Comparison of ENCODE assay signal across 9 mouse cellular contexts in the genomic region with DNA sequence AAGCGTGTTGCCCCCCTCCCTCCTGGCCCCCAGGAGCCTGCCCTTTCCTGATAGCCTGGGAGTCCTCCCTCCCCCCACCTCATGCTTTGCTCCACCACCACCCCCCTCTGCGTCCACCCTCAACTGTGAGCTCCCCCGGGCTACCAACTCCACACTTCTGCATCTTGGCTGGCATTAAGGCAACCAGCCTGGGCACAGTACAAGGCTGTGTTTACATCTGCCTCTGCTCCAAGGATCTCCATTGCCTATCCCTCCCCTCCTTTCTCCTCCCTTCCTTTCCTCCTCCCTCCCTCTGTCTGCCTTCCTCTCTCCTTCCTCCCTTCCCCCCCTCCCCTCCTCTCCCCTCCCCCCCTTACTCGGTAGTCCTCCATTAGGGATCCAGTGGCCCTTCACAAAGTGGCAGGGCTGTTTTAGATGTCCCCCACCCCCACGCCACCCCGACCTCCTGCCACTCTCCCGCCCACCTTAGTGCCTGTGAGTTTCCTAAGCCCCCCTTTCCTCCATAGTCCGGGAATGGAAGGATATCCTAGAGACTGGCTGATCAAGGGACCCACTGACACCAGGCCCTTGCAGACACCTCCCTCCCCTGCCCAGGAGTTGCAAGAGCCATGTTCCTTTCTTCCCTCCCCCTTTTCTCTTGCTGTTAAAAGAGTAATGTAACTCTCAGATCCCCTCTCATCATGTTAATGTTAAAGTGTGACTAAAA. TPM values are rescaled to one million over a fixed set of nuclear protein-coding genes. Genes with fewer than 3 reads are reported as not detected.
DNase-seq lines count a peak whose midpoint lies in the region; ATAC-seq and TF ChIP-seq lines count a peak whose summit lies in the region.
"Had no signal": no experiment of that assay in that cellular context is flagged by ENCODE, and none has a peak within 500 bp of the region (broad histone marks: within the 10 kb centered on the region; RNA-seq: fewer than 3 reads in every experiment).

No protein-coding gene starts in this region.

- H3K9me3 ChIP-seq in intestine, embryonic 14.5 days (ENCODE audit: control insufficient read depth, low read length): 0 out of 2 replicates have a peak, but pooled peaks cover 2% of the 10 kb centered on the region
- no peaks in the 10 kb centered on the region for H3K9me3 ChIP-seq in intestine, postnatal 0 days (ENCODE audit: control insufficient read depth)
- H3K9me3 ChIP-seq in embryonic facial prominence, embryonic 12.5 days: no peaks in the 10 kb centered on the region
- no peaks in the 10 kb centered on the region for H3K9me3 ChIP-seq in forebrain, embryonic 16.5 days (ENCODE audit: control insufficient read depth, low read length)
- H3K9me3 ChIP-seq in midbrain, embryonic 12.5 days: no peaks in the 10 kb centered on the region

- peak overlapping the region; percentile 91 for H3K27ac ChIP-seq in intestine, embryonic 14.5 days (ENCODE audit: low read depth)
- no peak overlapping the region for H3K27ac ChIP-seq in intestine, postnatal 0 days (ENCODE audit: low read depth, low read length)
- H3K27ac ChIP-seq in embryonic facial prominence, embryonic 12.5 days: no peak overlapping the region; the same call in 1 of the 2 replicates
- peak overlapping the region; percentile 91 for H3K27ac ChIP-seq in forebrain, embryonic 16.5 days (ENCODE audit: low read length)
- H3K27ac ChIP-seq in midbrain, embryonic 12.5 days (replicated peaks): 0 out of 2 replicates have a peak overlapping the region, but pooled peaks have one; percentile 15

- H3K27me3 ChIP-seq in intestine, embryonic 14.5 days (replicated peaks; ENCODE audit: control insufficient read depth, insufficient read depth, low read length): no peaks in the 10 kb centered on the region
- no peaks in the 10 kb centered on the region for H3K27me3 ChIP-seq in intestine, postnatal 0 days (replicated peaks; ENCODE audit: control insufficient read depth, insufficient read depth, low read length)
- no peaks in the 10 kb centered on the region for H3K27me3 ChIP-seq in embryonic facial prominence, embryonic 12.5 days
- no peaks in the 10 kb centered on the region for H3K27me3 ChIP-seq in forebrain, embryonic 16.5 days (replicated peaks; ENCODE audit: control insufficient read depth, insufficient read depth, low read length)
- H3K27me3 ChIP-seq in midbrain, embryonic 12.5 days: no peaks in the 10 kb centered on the region; the same call in 1 of the 2 replicates

- peak overlapping the region; percentile 2; the same call in 1 of the 2 replicates for H3K9ac ChIP-seq in intestine, embryonic 14.5 days (ENCODE audit: low read length)
- H3K9ac ChIP-seq in intestine, postnatal 0 days (ENCODE audit: low read depth, low read length): no peak overlapping the region
- H3K9ac ChIP-seq in embryonic facial prominence, embryonic 12.5 days: no peak overlapping the region
- H3K9ac ChIP-seq in forebrain, embryonic 16.5 days (replicated peaks; ENCODE audit: low read depth, low read length): 0 out of 2 replicates have a peak overlapping the region, but pooled peaks have one; percentile 28
- H3K9ac ChIP-seq in midbrain, embryonic 12.5 days (replicated peaks): no peak overlapping the region

- peak; percentile 38 for ATAC-seq in intestine, embryonic 14.5 days (replicated peaks; ENCODE audit: low FRiP score, low TSS enrichment, low read depth)
- ATAC-seq in intestine, postnatal 0 days: no peak
- peak; percentile 54; the same call in 1 of the 2 replicates for ATAC-seq in embryonic facial prominence, embryonic 12.5 days (ENCODE audit: insufficient number of reproducible peaks, insufficient read depth, low FRiP score, low TSS enrichment)
- ATAC-seq in forebrain, embryonic 16.5 days: peak; percentile 44
- ATAC-seq in midbrain, embryonic 12.5 days (ENCODE audit: low FRiP score, low read depth): no peak

- DNase-seq in intestine, embryonic 14.5 days (ENCODE audit: low spot score): no peak
- DNase-seq in yolk sac, embryonic 10.5 days (ENCODE audit: low spot score): no peak
- DNase-seq in cerebellum, adult 11 months: no peak
- no peak for DNase-seq in kidney, adult 11 months
- DNase-seq: cerebellum, adult 9-10 months had no signal

- H3K36me3 ChIP-seq in intestine, embryonic 14.5 days (ENCODE audit: control insufficient read depth, insufficient read depth, low read length): no peaks in the 10 kb centered on the region
- no peaks in the 10 kb centered on the region for H3K36me3 ChIP-seq in intestine, postnatal 0 days (ENCODE audit: control insufficient read depth, insufficient read depth)
- H3K36me3 ChIP-seq in embryonic facial prominence, embryonic 12.5 days: no peaks in the 10 kb centered on the region
- no peaks in the 10 kb centered on the region for H3K36me3 ChIP-seq in forebrain, embryonic 16.5 days (ENCODE audit: control insufficient read depth, insufficient read depth)
- no peaks in the 10 kb centered on the region for H3K36me3 ChIP-seq in midbrain, embryonic 12.5 days

- H3K4me3 ChIP-seq in intestine, embryonic 14.5 days (ENCODE audit: low read depth, low read length): no peak overlapping the region
- H3K4me3 ChIP-seq in intestine, postnatal 0 days (ENCODE audit: low read depth, low read length): no peak overlapping the region
- no peak overlapping the region for H3K4me3 ChIP-seq in embryonic facial prominence, embryonic 12.5 days
- peak overlapping the region; percentile 12; the same call in 1 of the 2 replicates for H3K4me3 ChIP-seq in forebrain, embryonic 16.5 days (replicated peaks; ENCODE audit: low read length)
- no peak overlapping the region for H3K4me3 ChIP-seq in midbrain, embryonic 12.5 days

- H3K4me1 ChIP-seq in intestine, embryonic 14.5 days (replicated peaks; ENCODE audit: control insufficient read depth, insufficient read depth, low read length): peaks cover 51% of the 10 kb centered on the region
- H3K4me1 ChIP-seq in intestine, postnatal 0 days (replicated peaks; ENCODE audit: control insufficient read depth, insufficient read depth, low read length): peaks cover 13% of the 10 kb centered on the region; the same call in 1 of the 2 replicates
- peaks cover 20% of the 10 kb centered on the region for H3K4me1 ChIP-seq in embryonic facial prominence, embryonic 12.5 days
- H3K4me1 ChIP-seq in forebrain, embryonic 16.5 days (replicated peaks; ENCODE audit: control insufficient read depth, insufficient read depth, low read length): peaks cover 27% of the 10 kb centered on the region
- H3K4me1 ChIP-seq in midbrain, embryonic 12.5 days: peaks cover 22% of the 10 kb centered on the region

- H3K4me2 ChIP-seq in intestine, embryonic 14.5 days (ENCODE audit: low read length): peak overlapping the region; percentile 37
- H3K4me2 ChIP-seq in intestine, postnatal 0 days (replicated peaks; ENCODE audit: low read depth): no peak overlapping the region
- H3K4me2 ChIP-seq in embryonic facial prominence, embryonic 12.5 days (replicated peaks): peak overlapping the region; percentile 5; the same call in 1 of the 2 replicates
- peak overlapping the region; percentile 46 for H3K4me2 ChIP-seq in forebrain, embryonic 16.5 days (ENCODE audit: low read length)
- 0 out of 2 replicates have a peak overlapping the region, but pooled peaks have one; percentile 2 for H3K4me2 ChIP-seq in midbrain, embryonic 12.5 days (replicated peaks)

- TF ChIP-seq CTCF in intestine, postnatal 0 days (IDR thresholded peaks at IDR 0.05; ENCODE audit: low read depth): no peak

- 33% methylated on average over 6 of the region's 8 CpGs for WGBS in intestine, embryonic 14.5 days
- 47% methylated on average over 8 of the region's 8 CpGs for WGBS in intestine, postnatal 0 days
- 41% methylated on average over 8 of the region's 8 CpGs for WGBS in embryonic facial prominence, embryonic 12.5 days
- 48% methylated on average over 7 of the region's 8 CpGs for WGBS in forebrain, embryonic 16.5 days
- 48% methylated on average over 5 of the region's 8 CpGs for WGBS in midbrain, embryonic 12.5 days

RNA-seq across cellular contexts. Expression of a gene that starts 34.2 kb away (rescaled TPM):
- polyA plus RNA-seq in intestine, embryonic 14.5 days (2014; fragmentation: Nextera tagmentation; extraction: Ambion mirVana): 2.3 and 3.1 TPM in 2 replicates
- polyA plus RNA-seq in intestine, postnatal 0 days (2015; fragmentation: Nextera tagmentation; extraction: Ambion mirVana): 1.5 TPM in 2 replicates
- polyA plus RNA-seq in embryonic facial prominence, embryonic 12.5 days (2016; fragmentation: Nextera tagmentation; extraction: Ambion mirVana): 0.45 and 0.46 TPM in 2 replicates
- polyA plus RNA-seq in forebrain, embryonic 16.5 days (2015; fragmentation: Nextera tagmentation; extraction: Ambion mirVana): 2.4 and 4.1 TPM in 2 replicates
- polyA plus RNA-seq in midbrain, embryonic 12.5 days (2016; fragmentation: Nextera tagmentation; extraction: Ambion mirVana): 0.43 and 0.50 TPM in 2 replicates

Comparison
In these comparisons a context has a peak if more than half of its experiments do, and no peak if none do; other contexts are left out.
1. ATAC-seq: peak in intestine, embryonic 14.5 days (single experiment), embryonic facial prominence, embryonic 12.5 days (single experiment) and forebrain, embryonic 16.5 days (single experiment); none in intestine, postnatal 0 days (single experiment) and midbrain, embryonic 12.5 days (single experiment).
2. H3K27ac ChIP-seq: peak in intestine, embryonic 14.5 days (single experiment), forebrain, embryonic 16.5 days (single experiment) and midbrain, embryonic 12.5 days (single experiment); none in intestine, postnatal 0 days (single experiment) and embryonic facial prominence, embryonic 12.5 days (single experiment).
3. H3K9ac ChIP-seq: peak in intestine, embryonic 14.5 days (single experiment) and forebrain, embryonic 16.5 days (single experiment); none in intestine, postnatal 0 days (single experiment), embryonic facial prominence, embryonic 12.5 days (single experiment) and midbrain, embryonic 12.5 days (single experiment).